Mouse (Mus musculus): ENCODE results near the gene Scyl1.

- TF ChIP-seq EP300 (IDR thresholded peaks at IDR 0.05) (no peak), CTCF (IDR thresholded peaks at IDR 0.05) (peak; percentile 78)
These were observed 9.0 kb upstream of the Scyl1 start for GRCm38 (mm10) chr19:5780203-5780602.
